Mouse (Mus musculus): ENCODE data around the gene En2. TPM values are rescaled to one million over a fixed set of nuclear protein-coding genes. Genes with fewer than 3 reads are reported as not detected.

The En2 gene
- polyA plus RNA-seq, 1 experiment from 2014 or later = not detected

GRCm38 (mm10) chr5:28213441-28213840, 47.9 kb downstream of the En2 start:
- WGBS = 54% methylated on average over 2 of the region's 2 CpGs
- H3K27me3 ChIP-seq = peaks cover 65% of the 10 kb centered on the region
- no peak overlapping the region for H3K4me3 ChIP-seq
- no peak overlapping the region for H3K4me2 ChIP-seq (replicated peaks)
- no peak overlapping the region for H3K9ac ChIP-seq
- no peak overlapping the region for H3K27ac ChIP-seq
- 0 out of 2 replicates have a peak, but pooled peaks cover 4% of the 10 kb centered on the region for H3K4me1 ChIP-seq
- no peaks in the 10 kb centered on the region for H3K36me3 ChIP-seq
- H3K9me3 ChIP-seq = no peaks in the 10 kb centered on the region
- no peak for ATAC-seq (ENCODE audit: insufficient number of reproducible peaks, insufficient read depth, low FRiP score, low TSS enrichment)

DNA sequence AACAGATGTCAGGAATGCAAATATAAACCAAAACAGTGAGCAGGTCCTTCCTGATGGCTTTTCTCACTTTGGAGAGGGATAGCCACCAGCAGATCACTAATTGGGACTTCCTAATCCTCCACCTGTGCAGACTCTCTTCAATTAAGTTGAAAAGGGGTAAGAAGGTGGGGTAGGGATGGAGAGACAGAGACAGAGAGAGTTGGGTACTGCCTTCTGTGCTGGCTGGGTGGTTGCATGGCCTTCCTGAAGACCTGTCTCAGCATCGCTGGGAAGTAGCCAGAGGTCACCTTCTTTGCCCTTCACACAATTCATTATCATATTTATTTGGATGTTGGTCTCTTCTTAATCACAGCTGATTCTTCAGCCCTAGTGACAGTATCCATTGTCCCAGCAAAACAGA, 54.1 kb downstream of the En2 start:
- no peak overlapping the region for H3K27ac ChIP-seq
- no peaks in the 10 kb centered on the region for H3K4me1 ChIP-seq
- WGBS = 85% methylated on average over 1 of the region's 1 CpGs

More for the DNA sequence above, 54.1 kb downstream of the En2 start:
- Histone ChIP-seq H3K4me2 (replicated peaks) (no peak overlapping the region), H3K9ac (no peak overlapping the region), H3K9me3 (no peaks in the 10 kb centered on the region), H3K36me3 (no peaks in the 10 kb centered on the region), H3K27me3 (peaks cover 5% of the 10 kb centered on the region), H3K4me3 (no peak overlapping the region)
- no peak for ATAC-seq (ENCODE audit: insufficient number of reproducible peaks, insufficient read depth, low FRiP score, low TSS enrichment)

Other genes starting within 250 kb of the En2 start
- 64.3 and 73.5 TPM in 2 replicates for gene Insig1, start 94.3 kb upstream of the En2 start, polyA plus RNA-seq (2016; fragmentation: Nextera tagmentation; extraction: Ambion mirVana)
- gene Cnpy1, start 80.1 kb downstream of the En2 start, polyA plus RNA-seq (2016; fragmentation: Nextera tagmentation; extraction: Ambion mirVana) = 0.95 and 1.0 TPM in 2 replicates
- gene Rbm33, start 151.4 kb downstream of the En2 start, polyA plus RNA-seq (2016; fragmentation: Nextera tagmentation; extraction: Ambion mirVana) = 16.0 and 17.6 TPM in 2 replicates

Data from embryonic facial prominence, embryonic 12.5 days (tissue).